In the genomic region with DNA sequence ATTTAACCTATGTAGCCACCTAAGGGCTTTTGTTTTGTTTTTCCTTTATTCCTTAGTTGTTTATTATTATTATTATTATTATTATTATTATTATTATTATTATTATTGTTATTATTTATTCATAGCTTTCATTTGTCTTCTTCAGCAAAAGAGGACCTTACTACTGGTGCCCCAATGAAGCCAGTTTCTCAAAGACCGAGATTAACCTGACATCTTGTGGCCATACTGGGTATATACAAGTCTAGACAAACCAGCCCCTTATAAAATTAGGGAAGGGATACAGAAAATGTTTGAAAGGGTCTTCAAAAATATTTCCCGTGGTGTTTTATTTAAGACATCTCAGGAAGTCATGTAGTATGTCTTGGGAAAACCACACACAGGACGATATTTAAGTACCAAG, we compare ENCODE assay signal across 9 mouse cellular contexts. TPM values are rescaled to one million over a fixed set of nuclear protein-coding genes. Genes with fewer than 3 reads are reported as not detected.
DNase-seq lines count a peak whose midpoint lies in the region; ATAC-seq and TF ChIP-seq lines count a peak whose summit lies in the region.
"Had no signal": no experiment of that assay in that cellular context is flagged by ENCODE, and none has a peak within 500 bp of the region (broad histone marks: within the 10 kb centered on the region; RNA-seq: fewer than 3 reads in every experiment).

No protein-coding gene starts in this region.

- H3K9me3 ChIP-seq in neural tube, embryonic 12.5 days: no peaks in the 10 kb centered on the region

- no peak for TF ChIP-seq POLR2A in spleen, adult 2 months (IDR thresholded peaks at IDR 0.05; ENCODE audit: low read depth, low read length)

- H3K36me3 ChIP-seq in spleen, adult 2 months (ENCODE audit: control insufficient read depth, insufficient read depth, low read length): no peaks in the 10 kb centered on the region
- no peaks in the 10 kb centered on the region for H3K36me3 ChIP-seq in neural tube, embryonic 12.5 days

- DNase-seq in gastrocnemius, adult 18-20 months (ENCODE audit: low spot score): peak; percentile 45
- no peak for DNase-seq in gastrocnemius, postnatal 36 days
- peak in 1 of 2 experiments; percentile 13 for DNase-seq in spleen, adult 2 months (ENCODE audit: low read depth in 1 of 2, low spot score in 2 of 2)
- no peak for DNase-seq in spleen, postnatal 14 days (ENCODE audit: low spot score in 2 of 2)
- DNase-seq in cerebellum, postnatal 10 days: peak; percentile 67 to 77
- peak; percentile 54 for DNase-seq in induced T-regulatory cell, adult 2 months (ENCODE audit: low read depth)
- DNase-seq in right cerebral cortex, postnatal 4 days: no peak

- H3K4me1 ChIP-seq in spleen, adult 2 months (ENCODE audit: control insufficient read depth, insufficient read depth, insufficient read length): no peaks in the 10 kb centered on the region
- peaks cover 9% of the 10 kb centered on the region for H3K4me1 ChIP-seq in neural tube, embryonic 12.5 days

- no peak overlapping the region for H3K27ac ChIP-seq in spleen, adult 2 months (ENCODE audit: insufficient read depth, low read length)
- no peak overlapping the region for H3K27ac ChIP-seq in neural tube, embryonic 12.5 days

- intact Hi-C loops in gastrocnemius, postnatal 36 days (cut with DNase I): loop anchor here (2.0 to 10.0 kb wide), 5 partner anchors 276 to 803 kb away; no protein-coding TSS in a partner anchor

- no peak overlapping the region for H3K4me2 ChIP-seq in neural tube, embryonic 12.5 days (replicated peaks)

- no peak overlapping the region for H3K9ac ChIP-seq in neural tube, embryonic 12.5 days

- no peaks in the 10 kb centered on the region for H3K27me3 ChIP-seq in spleen, adult 2 months (ENCODE audit: control insufficient read depth, insufficient read depth, low read length)
- no peaks in the 10 kb centered on the region for H3K27me3 ChIP-seq in neural tube, embryonic 12.5 days (replicated peaks)

- no peak overlapping the region for H3K4me3 ChIP-seq in spleen, adult 2 months (ENCODE audit: extremely low read depth, insufficient read depth, insufficient read length)
- H3K4me3 ChIP-seq in neural tube, embryonic 12.5 days: no peak overlapping the region

- ATAC-seq in neural tube, embryonic 12.5 days (ENCODE audit: low FRiP score, low read depth): peak; percentile 76

- peak; percentile 23; the same call in 1 of the 2 replicates for TF ChIP-seq CTCF in spleen, adult 2 months (IDR thresholded peaks at IDR 0.05; ENCODE audit: extremely low read depth, insufficient read depth, insufficient read length, insufficient replicate concordance)

- 8% methylated on average over 3 of the region's 3 CpGs for WGBS in spleen, adult 2 months
- 12% methylated on average over 3 of the region's 3 CpGs for WGBS in neural tube, embryonic 12.5 days

RNA-seq across cellular contexts. Expression of gene 1700016C15Rik, which starts 44.7 kb away (rescaled TPM):
- total RNA-seq in gastrocnemius, adult 18-20 months (2021): under 1 TPM in 1 of 2 experiments, not detected in 1; 0.32 TPM
- under 1 TPM in 1 of 2 experiments, not detected in 1; 0.36 TPM for total RNA-seq in gastrocnemius, postnatal 36 days (2021)
- polyA plus RNA-seq in spleen, adult 2 months (2012; rRNA removed): not detected in 2 replicates
- polyA plus RNA-seq in neural tube, embryonic 12.5 days (2016; fragmentation: Nextera tagmentation; extraction: Ambion mirVana): 0.27 TPM in 1 of 2 replicates, not detected in the other
- polyA plus RNA-seq: heart, embryonic 14.5 days had no signal

Comparison
In these comparisons a context has a peak if more than half of its experiments do, and no peak if none do; other contexts are left out.
1. DNase-seq: peak in gastrocnemius, adult 18-20 months (single experiment), cerebellum, postnatal 10 days (2 of 2) and induced T-regulatory cell, adult 2 months (single experiment); none in gastrocnemius, postnatal 36 days (0 of 2), spleen, postnatal 14 days (0 of 2) and right cerebral cortex, postnatal 4 days (single experiment).